Comparison of ENCODE assay signal across 19 mouse cellular contexts in genomic region chr8:51254109-51254508, GRCm38 (mm10).
DNase-seq lines count a peak whose midpoint lies in the region; ATAC-seq and TF ChIP-seq lines count a peak whose summit lies in the region.
"Had no signal": no experiment of that assay in that cellular context is flagged by ENCODE, and none has a peak within 500 bp of the region (broad histone marks: within the 10 kb centered on the region; RNA-seq: fewer than 3 reads in every experiment).

No protein-coding gene starts in this region.

- H3K27ac ChIP-seq in limb, embryonic 13.5 days = no peak overlapping the region
- no peak overlapping the region for H3K27ac ChIP-seq in limb, embryonic 10.5 days
- no peak overlapping the region for H3K27ac ChIP-seq in limb, embryonic 14.5 days (replicated peaks; ENCODE audit: low read depth, low read length)

- no peak overlapping the region for H3K4me3 ChIP-seq in limb, embryonic 13.5 days
- H3K4me3 ChIP-seq in limb, embryonic 10.5 days = no peak overlapping the region
- no peak overlapping the region for H3K4me3 ChIP-seq in limb, embryonic 14.5 days (replicated peaks; ENCODE audit: low read length)

- H3K9ac ChIP-seq in limb, embryonic 13.5 days = no peak overlapping the region
- no peak overlapping the region for H3K9ac ChIP-seq in limb, embryonic 14.5 days (ENCODE audit: low read depth, low read length, severe bottlenecking)

- DNase-seq in limb, embryonic 10.5 days (ENCODE audit: low spot score) = no peak
- peak; percentile 17 for DNase-seq in limb, embryonic 14.5 days (ENCODE audit: low spot score)
- DNase-seq: adrenal gland, adult 2 months; adrenal gland, adult 8-10 months; adrenal gland, postnatal 10 days; adrenal gland, postnatal 14 days; adrenal gland, postnatal 25 days; adrenal gland, postnatal 36 days; B cell, adult 2 months; cerebellum, adult 11 months; cerebellum, adult 11-12 months; cerebellum, adult 18-20 months had no signal

- no peaks in the 10 kb centered on the region for H3K9me3 ChIP-seq in limb, embryonic 13.5 days
- H3K9me3 ChIP-seq in limb, embryonic 10.5 days (replicated peaks) = no peaks in the 10 kb centered on the region
- H3K9me3 ChIP-seq in limb, embryonic 14.5 days (ENCODE audit: control insufficient read depth, low read length) = no peaks in the 10 kb centered on the region
- H3K9me3 ChIP-seq: G1E had no signal

- no peak overlapping the region for H3K4me2 ChIP-seq in limb, embryonic 13.5 days (replicated peaks)
- H3K4me2 ChIP-seq in limb, embryonic 14.5 days (replicated peaks; ENCODE audit: low read depth, low read length, severe bottlenecking) = no peak overlapping the region

- no peaks in the 10 kb centered on the region for H3K36me3 ChIP-seq in limb, embryonic 13.5 days
- H3K36me3 ChIP-seq in limb, embryonic 10.5 days = no peaks in the 10 kb centered on the region
- H3K36me3 ChIP-seq in limb, embryonic 14.5 days (ENCODE audit: control insufficient read depth, insufficient read depth, low read length) = no peaks in the 10 kb centered on the region
- H3K36me3 ChIP-seq: G1E had no signal

- H3K27me3 ChIP-seq in limb, embryonic 13.5 days = no peaks in the 10 kb centered on the region
- no peaks in the 10 kb centered on the region for H3K27me3 ChIP-seq in limb, embryonic 10.5 days (ENCODE audit: low read depth, poor library complexity, severe bottlenecking)
- no peaks in the 10 kb centered on the region for H3K27me3 ChIP-seq in limb, embryonic 14.5 days (ENCODE audit: control insufficient read depth, insufficient read depth, low read length)
- H3K27me3 ChIP-seq: CH12.LX, Patski had no signal

- 0 out of 2 replicates have a peak, but pooled peaks have one; percentile 54 for ATAC-seq in limb, embryonic 13.5 days (ENCODE audit: low FRiP score, low read depth)
- ATAC-seq in limb, embryonic 14.5 days (ENCODE audit: low FRiP score, low read depth) = peak; percentile 65
- ATAC-seq in megakaryocyte progenitor cell, adult 5-6 weeks (replicated peaks; ENCODE audit: poor library complexity) = no peak
- ATAC-seq: activated CD4-positive, CD25-positive, alpha-beta regulatory T cell, adult 4 months; CD4-positive, CD25-positive, alpha-beta regulatory T cell, adult 4 months; Patski had no signal

- no peak for TF ChIP-seq POLR2A in limb, embryonic 14.5 days (IDR thresholded peaks at IDR 0.05; ENCODE audit: borderline replicate concordance, extremely low read depth, insufficient read depth, insufficient read length)

- H3K4me1 ChIP-seq in limb, embryonic 13.5 days = no peaks in the 10 kb centered on the region
- no peaks in the 10 kb centered on the region for H3K4me1 ChIP-seq in limb, embryonic 10.5 days
- no peaks in the 10 kb centered on the region for H3K4me1 ChIP-seq in limb, embryonic 14.5 days (ENCODE audit: control insufficient read depth, insufficient read depth, low read length)
